Mouse (Mus musculus) mesoderm, embryonic 11.5 days (tissue): Measurements from ENCODE around the gene Rfesd.

Source experiments
- DNase-seq: peaks from one replicate; pipeline ENCODE4 v3.0.0-alpha.2; 2012; ENCODE audit warnings: low read depth, low spot score

The Rfesd gene

DNA sequence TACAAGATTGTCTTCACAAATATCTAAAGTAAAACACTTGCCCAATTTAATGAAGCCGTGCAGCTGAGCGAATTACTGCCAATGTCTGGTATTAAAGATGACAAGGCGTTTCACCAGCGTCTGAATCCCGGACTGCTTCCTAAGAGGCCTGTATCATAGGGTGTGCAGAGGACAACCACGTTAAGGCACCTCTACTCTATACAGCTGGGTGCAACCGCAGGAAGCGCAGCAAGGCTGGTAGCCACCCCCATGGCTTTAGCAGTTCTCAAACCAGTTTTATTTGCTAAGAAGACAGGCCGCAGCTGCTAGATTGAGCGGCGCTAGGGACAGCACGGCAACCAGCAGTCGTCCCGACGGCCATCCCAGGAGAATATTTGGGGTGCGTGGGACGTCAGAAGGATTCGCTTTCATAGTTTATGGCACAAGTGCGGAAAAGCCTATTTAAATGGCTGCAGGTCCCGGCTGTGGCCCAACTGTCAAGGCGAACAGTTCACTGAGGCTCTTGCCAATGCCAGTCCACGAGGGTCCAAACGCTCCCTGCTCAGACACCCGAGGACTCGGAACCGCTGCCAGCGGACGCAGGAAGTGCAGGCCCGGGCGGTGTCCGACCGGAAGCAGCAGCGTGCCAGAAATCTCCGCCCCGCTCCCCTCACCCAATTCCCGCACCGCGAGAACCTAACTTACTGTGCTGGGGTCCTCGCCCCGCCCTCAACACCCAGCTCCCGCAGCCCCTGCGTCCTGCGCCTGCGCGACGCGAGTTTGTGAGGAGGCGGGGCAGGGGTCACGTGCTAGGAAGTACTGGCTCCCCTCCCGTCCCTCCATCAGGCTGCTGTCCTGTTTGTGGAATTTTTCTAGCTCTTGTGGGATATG lies at the start of gene Rfesd:
TSS of gene Rfesd (minus strand) at position 746 of the 870 bp plus-strand sequence.
- DNase-seq = peak; percentile 99

- no peak for DNase-seq
Measured at GRCm38 (mm10) chr13:76064363-76064945, 45.9 kb upstream of the Rfesd start.

GRCm38 (mm10) chr13:76063548-76063947 lies 45.0 kb upstream of the Rfesd start:
- DNase-seq = no peak

GRCm38 (mm10) chr13:76062569-76062968 lies 44.0 kb upstream of the Rfesd start:
- no peak for DNase-seq

GRCm38 (mm10) chr13:76062126-76062525 lies 43.6 kb upstream of the Rfesd start:
- no peak for DNase-seq

- no peak for DNase-seq
Measured at GRCm38 (mm10) chr13:76059591-76059990, 41.1 kb upstream of the Rfesd start.

DNA sequence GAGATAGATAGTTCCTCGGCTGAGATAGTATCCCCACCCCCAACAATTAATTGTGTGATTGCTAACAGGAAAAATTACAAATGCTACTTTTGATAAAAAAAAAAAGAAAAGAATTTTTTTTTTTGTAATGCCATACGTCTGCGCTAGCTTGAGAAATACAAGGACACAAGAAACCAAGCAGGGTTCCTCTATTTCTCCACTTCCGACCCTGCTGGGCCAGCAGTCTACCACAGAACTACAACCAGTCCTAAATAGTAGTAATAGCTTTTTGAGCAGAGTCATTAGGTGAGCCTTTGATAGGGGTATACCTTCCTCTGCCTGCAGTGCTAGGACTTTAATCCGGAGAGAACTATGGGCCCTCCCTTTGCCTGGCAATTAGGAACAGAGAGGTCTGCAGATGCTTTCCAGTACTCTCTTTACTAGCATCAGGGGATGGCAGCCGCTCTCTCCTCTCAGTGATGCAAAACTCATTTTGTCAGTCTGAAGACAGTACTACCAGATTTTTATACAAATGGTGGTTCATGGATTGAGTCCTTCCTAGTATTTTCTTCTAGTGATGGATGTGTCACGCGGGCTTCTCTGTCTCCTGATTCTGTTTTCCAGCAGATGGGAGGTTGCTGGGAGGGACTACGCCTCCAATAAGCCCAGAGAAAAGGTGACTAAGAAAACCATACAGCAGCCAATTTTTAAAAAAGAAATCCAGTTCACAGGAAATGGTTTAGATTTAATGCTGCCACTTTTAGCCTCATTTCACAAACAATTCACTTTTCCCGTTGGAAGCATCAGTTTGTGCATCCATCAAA lies 38.9 kb upstream of the Rfesd start:
- no peak for DNase-seq

- DNase-seq = no peak
Measured at GRCm38 (mm10) chr13:76056896-76057266, 38.4 kb upstream of the Rfesd start, which contains the start of gene Gpr150. TSS of gene Gpr150 (minus strand) at chr13:76056996.

DNA sequence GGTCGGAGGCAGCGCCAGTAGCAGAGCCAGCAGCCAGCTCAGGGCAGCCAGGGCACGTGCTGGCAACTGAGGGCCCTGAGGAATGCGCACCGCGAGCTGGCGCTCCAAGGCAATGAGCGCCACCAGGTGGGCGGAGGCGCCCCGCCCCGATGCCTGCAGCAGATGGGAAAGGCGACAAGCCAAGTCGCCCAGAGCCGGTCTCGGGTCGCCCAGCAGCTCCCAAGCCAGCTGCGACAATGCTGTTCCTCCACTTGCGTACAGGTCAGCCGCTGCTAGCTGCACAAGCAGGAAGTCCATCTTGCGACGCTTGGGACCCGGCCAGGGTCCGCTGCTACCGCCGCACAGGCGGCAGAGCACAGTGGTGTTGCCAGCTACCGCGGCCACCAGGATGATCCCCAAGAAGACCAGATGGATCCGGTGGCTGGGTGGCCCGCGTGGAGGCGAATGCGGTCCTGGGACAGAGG lies 37.8 kb upstream of the Rfesd start:
- DNase-seq = peak; percentile 82

- DNase-seq = peak; percentile 26
Measured at GRCm38 (mm10) chr13:76055391-76056232, 37.1 kb upstream of the Rfesd start.

DNA sequence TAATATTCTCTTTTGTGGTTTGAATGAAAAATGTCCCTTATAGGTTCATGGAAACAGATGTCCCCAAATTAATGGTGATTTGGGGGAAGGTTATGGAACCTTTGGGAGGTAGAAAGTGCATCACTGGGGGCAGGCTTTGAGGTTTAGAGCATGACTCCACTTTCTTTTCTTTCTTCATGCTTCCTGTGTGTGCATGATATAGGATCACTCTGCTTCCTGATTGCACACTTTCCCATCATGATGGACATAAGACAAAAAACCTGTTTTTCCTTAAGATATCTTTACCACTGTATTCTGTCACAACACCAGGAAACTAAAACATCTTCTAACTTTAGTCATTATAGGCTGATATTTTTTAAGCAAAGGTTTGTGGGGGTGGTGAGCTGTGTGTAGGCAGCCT lies 26.5 kb upstream of the Rfesd start:
- no peak for DNase-seq

GRCm38 (mm10) chr13:76042455-76042854 lies 23.9 kb upstream of the Rfesd start:
- no peak for DNase-seq

DNA sequence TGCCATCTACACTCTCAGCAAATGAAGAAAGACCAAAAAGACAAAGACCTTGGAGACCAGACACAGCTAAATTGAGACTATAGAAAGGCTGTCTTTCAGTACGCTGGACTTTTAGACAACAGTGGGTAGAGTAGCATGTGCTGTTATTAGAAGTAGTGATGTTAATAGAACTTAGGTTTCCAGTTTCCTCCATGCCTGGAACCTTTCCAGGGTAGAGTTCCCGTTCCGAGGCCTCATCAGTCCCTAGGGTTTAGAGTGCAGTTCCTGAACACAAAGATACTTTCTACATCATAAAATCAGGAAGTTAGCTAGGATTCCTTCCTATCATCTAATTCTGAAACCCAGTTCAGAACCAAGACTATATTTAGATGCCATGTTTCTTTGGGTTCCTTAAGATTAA lies 6.1 kb upstream of the Rfesd start:
- DNase-seq = no peak

DNA sequence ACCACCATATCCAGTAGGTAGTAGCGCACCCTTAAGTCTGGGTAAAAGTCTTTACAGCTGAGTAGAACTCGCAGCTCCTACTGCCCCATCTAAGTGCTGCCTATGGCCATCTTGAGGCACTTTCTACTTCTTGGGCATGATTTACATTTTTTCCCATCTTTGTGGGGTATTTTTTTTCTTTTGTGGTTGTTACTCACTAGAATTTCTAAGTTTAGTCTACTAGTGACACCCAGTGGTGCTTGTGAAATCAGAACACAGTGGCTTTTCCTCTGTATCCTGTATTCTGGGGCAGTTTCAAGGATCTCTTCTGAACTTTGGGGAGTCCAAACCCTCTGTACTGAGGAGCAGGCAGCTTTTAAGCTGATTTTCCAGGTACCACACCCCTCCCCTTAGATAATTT lies 3.3 kb upstream of the Rfesd start:
- DNase-seq = no peak

DNA sequence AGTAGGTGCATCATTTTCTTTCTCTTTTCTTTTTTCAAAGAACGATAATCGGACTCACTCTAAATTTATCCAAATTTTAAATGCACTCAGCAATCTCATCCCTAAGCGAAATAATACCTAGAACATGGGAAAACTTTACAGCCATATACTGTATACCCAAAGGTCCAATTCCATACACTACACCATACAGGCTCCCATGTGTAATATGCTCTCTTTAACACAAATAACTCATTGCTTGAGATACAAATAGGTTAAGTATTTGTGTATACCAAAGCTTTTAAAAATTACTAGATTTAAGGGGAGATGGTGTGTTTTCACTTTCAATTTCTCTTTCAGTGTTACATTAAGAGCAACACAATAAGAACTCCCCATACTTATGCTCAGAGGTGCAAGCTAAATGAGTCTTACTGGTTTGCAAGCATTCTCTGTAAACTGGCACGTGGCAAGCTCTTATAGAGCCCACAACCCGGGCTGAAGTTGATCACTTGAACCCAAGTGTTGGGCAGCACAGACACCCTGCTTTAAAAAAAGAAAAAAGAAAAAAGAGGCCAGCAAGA lies 403 bp upstream of the Rfesd start:
- DNase-seq = no peak

- DNase-seq = no peak
Measured at GRCm38 (mm10) chr13:76017465-76017864, 1.1 kb downstream of the Rfesd start.

DNA sequence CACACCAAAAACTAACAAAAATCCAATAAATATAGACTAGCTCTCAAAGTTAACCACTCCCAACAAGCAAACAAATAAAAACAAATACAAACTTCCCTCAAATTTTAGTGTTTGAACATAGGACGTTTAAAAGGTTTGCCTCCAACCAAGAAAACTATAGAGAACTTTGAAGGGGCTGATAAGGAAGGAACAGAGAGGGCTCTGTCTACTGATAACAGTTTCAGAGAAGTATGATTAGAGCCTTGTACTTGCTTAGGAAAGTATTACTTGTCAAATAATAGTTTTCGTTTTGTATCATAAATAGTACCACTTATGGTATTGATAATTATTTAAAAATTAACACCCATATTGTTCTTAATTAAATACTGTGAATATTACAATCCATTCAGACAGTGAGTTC lies 4.0 kb downstream of the Rfesd start:
- no peak for DNase-seq

GRCm38 (mm10) chr13:76003272-76003671 lies 15.2 kb downstream of the Rfesd start:
- no peak for DNase-seq

DNA sequence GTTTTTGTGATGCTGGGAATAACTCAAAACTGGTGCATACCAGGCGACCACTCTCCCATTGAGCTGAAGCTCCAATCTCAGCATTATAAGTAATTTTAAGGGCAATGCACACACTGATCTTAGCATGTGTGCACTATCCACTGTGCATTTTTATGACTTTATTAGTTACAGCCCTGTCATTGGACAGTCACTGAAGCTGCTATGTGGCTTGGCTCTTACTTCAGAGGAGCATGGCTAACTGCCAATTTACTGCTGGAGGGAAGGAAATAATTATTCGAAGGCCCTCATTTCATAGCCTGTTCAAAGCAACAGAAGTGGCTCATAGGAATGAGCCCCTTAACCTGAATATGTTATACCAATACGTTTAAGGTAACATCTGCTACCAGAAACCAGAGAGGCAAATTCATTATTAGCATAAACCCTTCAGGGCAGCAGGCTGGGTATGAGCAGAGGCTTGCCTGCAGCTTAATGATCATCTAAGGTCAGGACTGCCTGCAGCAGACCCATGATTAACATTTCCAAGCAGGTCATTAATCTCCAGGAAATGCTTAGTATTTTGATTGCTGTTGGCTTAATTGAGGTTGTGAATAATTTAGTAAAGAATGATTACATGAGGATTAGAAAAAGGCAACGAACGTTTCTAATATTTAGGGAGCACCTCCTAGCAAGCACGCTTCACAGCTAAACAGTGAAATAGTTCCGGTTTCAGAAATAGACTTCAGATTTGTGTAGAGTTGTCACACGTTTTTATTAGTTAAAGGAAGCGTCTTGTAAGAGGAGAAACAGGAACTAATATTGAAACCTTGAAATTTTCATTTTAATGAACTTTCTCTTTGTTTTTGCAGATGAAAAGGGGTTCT lies 26.1 kb downstream of the Rfesd start:
- peak; percentile 19 for DNase-seq

- no peak for DNase-seq
Measured at GRCm38 (mm10) chr13:75988096-75988495, 30.4 kb downstream of the Rfesd start.
